Mouse (Mus musculus): Measurements from ENCODE around the gene Stab1. TPM values are rescaled to one million over a fixed set of nuclear protein-coding genes. Genes with fewer than 3 reads are reported as not detected.

Gene Stab1
- polyA plus RNA-seq (2017; shearing (Covaris generic)) = 1 to 10 TPM; 1.6 to 1.9 TPM

- no peak for ATAC-seq
Observed at GRCm38 (mm10) chr14:31168425-31168824, at the start of gene Stab1. Gene Stab1 (minus strand): TSS chr14:31168641.

DNA sequence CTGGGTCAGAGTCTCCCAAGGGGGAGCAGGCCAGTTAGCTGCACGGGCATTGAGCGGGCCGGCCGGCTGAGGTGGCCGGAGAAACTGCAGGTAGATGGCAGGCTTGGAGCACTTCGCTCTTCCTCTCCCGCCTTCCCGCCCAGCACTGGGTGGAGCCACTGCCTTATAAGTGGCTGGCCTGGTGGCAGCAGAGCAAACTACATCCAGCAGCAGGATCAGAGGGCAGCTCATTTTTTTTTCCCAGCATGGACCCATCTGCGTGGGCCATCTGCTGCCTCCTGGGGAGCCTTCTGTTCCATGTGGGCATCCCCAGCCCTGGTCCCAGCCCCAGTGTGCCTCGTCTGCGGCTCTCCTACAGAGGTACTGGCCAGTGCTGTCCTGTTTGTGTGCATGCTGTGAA is 49.2 kb upstream of the Stab1 start, which contains the start of gene Sema3g:
Sema3g (plus strand) TSS at position 195 of the 400 bp plus-strand sequence.
- no peak for ATAC-seq

GRCm38 (mm10) chr14:31216846-31217245 is 48.4 kb upstream of the Stab1 start, which contains the start of gene Nisch:
Gene Nisch (minus strand): TSS chr14:31216946.
- ATAC-seq = no peak

DNA sequence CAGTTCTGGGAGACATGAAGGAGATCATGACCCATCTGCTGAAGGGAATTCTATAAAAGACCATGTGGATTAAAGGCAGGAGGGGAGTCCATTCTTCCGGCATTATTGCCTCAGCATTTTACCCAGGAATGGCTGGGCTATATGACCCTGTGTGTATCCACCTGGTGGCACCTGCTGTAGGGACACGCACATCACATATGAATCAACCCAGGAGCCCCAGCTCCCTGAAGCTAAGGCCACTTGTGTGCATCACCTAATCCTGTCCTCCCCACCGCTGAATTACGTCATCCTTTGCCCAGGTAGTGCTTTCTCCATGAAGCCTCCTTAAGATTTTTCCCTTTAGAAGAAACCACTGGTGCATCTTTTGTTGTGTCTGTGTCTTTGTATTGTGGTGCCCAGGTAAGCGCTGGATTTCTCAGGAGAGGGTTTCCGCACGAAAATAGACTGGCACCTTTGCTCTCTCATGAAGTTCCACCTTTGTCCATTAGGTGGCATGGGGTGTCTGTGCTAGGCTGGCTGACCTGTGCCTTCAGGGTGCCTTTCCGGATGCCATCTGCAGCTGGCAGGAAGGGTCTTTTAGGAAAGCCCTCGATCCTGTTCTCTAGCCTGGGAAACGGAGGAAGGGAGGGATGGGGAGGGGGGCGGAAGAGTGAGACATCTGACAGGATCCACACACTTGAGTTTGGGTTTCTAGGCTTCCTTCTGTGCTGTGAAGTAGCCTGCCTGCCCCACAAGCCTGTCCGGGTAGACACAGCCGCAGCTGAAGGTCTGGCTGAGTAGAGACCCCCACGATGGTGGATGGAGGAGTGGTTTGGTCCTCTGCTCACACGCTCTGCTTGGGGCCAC is 46.9 kb upstream of the Stab1 start:
- peak; percentile 87 for ATAC-seq

DNA sequence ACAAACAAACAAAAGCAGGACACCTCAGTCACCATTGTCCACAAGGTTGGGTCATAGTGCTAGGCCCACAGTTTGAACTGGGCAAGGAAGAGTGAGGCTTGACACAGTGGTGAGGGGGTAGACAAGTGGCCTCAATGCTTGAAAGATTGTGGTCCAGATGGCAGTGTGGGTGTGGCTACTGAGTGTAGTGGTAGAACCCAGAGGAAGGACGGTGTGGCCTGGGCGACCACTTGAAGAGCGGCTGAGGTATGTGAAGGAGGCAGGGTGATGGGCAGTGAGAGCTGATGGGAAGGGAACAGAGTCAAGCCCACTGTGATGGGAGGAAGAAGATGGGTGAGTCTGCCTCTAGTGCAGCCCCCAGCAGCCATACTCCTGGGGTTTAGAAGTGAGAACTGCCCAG is 46.2 kb upstream of the Stab1 start:
- ATAC-seq = no peak

- no peak for ATAC-seq
Observed at GRCm38 (mm10) chr14:31213868-31214267, 45.4 kb upstream of the Stab1 start.

GRCm38 (mm10) chr14:31212499-31212898 is 44.1 kb upstream of the Stab1 start:
- no peak for ATAC-seq

DNA sequence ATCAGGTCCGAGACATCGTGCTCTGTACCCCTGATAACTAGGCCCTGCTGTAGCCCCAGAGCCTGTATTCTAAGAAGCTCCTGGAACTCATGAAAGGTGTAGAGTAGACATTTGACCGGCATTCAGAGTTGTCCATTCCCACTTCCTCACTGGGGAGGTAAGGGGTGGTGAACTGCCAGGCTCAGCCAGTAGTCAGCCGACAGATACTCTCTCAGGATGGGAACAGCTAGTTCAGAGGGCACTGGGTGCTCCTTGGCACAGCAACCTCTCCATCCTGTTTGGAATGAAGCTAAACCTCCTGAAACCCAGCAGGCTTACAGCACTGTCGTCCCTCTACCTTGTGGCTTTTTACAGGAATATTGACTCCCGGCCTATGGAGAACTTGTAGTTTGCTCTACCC is 43.4 kb upstream of the Stab1 start:
- ATAC-seq = no peak

GRCm38 (mm10) chr14:31209133-31209557 is 40.7 kb upstream of the Stab1 start:
- ATAC-seq = no peak

- no peak for ATAC-seq
Observed at GRCm38 (mm10) chr14:31208084-31208483, 39.6 kb upstream of the Stab1 start, which contains the start of gene Tnnc1. Gene Tnnc1 (plus strand): TSS chr14:31208312.

DNA sequence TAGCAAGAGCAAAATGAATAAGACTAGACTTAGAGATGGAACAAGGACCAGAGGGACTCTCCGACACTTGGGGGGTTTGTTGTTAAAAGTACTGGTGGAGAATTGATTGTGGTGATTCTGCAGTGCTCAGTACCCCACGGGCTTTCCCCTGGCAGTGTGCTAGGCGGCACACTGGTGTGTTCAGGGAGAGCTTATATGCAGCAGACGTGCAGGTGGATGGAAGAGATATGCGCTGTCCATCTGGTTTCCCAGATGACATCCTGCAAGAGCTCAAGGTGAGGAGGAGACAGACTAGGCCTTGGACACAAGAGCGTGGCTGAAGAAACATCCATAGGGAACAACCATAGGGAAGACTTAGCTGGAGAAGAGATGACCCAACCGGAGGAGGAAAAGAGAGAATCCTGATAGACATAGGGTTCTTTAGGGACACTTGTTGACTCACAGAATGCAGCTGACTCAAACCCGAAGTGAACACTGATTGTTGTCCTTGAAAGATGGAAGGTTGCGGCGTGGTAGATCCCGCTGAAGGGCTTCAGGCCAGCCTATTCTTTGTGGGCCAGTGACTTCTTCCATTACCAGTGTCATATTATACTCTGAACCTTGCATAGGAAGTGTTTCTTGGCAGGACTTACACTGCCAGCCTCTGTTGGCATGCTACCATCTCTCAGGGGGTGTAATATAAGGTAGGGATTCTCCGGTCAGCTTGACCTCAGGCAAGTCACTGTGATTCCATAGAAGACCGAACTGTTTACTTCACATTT is 38.8 kb upstream of the Stab1 start:
- ATAC-seq = peak; percentile 49

- peak; percentile 54 for ATAC-seq
Observed at GRCm38 (mm10) chr14:31206472-31206981, 38.1 kb upstream of the Stab1 start.

DNA sequence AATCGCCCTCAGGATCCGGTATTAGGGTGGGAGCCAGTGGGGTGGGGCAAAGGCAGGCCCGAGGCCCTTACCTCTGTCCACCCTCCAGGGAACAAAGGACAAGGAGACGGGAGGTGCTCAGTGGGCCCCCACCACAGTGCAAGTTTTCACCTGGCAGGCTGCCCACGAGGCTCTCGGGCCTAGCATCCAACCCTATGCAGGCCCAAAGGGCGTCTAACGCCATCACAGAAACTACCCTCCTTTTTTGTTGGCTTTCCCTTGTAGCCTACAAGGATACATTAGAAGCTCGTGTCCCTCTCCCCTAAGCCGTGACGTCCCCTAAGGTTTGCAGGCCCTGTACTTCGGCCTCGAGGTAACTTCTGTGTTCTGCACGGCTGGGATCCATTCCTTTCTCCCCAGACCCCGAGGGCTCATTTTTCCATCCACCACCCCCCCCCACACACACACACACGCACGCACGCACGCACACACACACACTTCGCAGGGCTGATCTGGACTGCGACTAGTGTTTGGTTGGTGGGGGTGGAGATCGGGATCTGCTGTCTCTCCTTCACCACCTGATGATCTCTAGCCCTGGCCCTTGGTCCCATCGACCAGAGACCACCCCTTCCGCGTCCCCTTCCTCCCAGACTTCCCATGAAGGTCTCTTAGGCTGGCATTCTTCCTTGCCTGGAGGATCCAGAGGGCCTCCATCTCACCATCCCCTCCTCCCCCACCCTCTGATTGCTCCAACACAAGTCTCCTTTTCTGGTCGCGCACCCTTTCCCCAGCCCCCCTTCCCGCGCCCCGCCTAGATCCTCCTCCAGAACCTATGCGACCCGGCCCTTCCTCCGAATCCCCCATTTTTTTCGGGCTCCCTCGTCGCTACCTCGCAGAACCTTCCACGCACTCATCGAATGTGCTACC is 37.4 kb upstream of the Stab1 start:
- peak; percentile 40 for ATAC-seq

DNA sequence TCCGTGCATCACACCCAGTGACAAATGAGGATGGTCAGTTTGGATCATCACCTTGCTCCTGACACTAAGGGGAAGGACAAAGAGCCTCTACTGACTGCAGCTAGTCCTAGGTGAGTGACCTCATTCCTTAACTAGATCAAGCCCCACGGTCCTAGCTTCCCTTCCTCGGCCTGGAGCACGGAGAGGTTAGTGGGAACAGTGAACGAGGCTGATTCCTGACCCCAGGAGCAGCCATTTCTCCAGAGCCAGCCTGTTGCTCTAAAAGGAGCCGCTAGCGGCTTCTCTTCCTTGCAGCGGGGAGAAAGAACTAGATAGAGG is 36.8 kb upstream of the Stab1 start:
- ATAC-seq = no peak

- no peak for ATAC-seq
Observed at GRCm38 (mm10) chr14:31204844-31205243, 36.4 kb upstream of the Stab1 start.

- ATAC-seq = no peak
Observed at GRCm38 (mm10) chr14:31200038-31200437, 31.6 kb upstream of the Stab1 start.

DNA sequence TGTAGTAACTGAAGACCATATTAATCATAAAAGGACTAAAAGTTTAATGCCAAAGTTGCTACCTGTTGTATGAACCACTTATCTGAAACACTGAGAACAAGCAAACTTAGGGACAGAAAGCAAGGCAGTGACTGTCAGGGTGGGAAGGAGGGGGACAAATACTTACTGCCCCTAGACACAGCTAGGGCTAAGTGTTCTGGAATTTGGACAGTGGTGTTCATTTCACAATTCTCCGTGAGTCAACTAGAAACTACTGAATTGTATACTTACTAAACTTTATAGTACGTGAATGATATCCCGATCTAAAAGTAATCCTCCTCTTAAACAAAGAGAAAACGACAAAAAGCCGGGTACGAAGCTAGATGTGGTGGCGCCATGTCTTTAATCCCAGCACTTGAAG is 31.2 kb upstream of the Stab1 start:
- no peak for ATAC-seq

DNA sequence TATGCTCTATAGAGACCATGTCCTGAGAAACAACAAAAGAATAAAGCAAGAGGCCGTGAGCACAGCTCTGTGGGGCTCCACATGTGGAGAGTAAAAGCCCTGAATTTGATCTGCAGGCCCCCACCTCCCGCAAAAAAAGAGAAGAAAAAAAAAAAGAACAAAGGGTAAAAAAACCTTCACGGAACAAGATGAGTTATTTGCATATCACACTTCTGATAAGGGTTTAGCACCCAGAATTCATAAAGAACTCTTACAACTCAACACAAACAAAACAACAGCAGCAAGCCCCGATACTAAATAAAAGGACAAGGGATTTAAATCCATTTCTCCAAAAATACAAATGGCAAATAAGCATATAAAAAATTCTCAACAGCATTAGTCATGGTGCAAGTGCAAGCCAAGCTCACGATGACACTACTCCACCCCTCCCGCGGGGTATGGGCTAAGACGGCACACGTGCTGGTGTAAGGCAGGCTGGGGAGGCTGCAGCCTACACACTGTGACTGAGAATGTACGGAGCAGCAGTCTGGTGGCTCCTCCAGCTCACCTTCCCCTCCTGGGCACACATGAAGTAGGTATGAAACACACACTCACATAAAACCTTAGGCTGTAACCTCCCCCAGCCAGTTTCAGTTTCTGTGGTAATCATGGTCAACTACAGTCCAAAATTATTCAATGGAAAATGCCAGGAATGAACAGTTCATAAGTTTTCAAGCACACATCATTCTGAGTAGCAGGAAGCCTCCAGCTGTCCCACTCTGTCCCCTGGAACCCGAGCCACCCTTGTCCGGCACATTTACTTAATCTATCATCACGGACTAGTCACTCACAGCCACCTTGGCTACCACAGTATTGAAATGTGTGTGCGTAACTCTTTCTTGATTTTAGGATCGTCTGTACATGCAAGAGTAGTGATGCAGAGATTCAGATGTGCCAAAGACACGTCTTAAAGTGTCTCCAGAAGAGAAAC is 29.4 kb upstream of the Stab1 start:
- ATAC-seq = peak; percentile 55

DNA sequence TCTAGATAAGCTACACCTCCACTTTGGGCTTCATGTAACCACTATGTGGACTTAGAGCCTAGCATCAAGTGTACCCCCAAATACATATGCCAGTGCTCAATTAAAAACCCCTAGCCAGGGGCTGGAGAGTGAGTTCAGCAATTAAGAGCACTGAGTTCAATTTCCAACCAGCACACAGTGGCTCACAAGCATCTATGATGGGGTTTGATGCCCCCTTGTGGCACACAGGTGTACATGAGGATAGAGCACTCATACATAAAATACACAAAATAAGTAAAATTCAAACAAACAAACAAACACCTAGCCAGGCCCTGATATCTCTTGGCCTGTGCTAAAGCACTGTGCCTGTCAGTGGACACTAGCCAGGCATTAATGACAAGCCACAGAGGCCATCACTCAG is 27.5 kb upstream of the Stab1 start:
- ATAC-seq = peak; percentile 33

DNA sequence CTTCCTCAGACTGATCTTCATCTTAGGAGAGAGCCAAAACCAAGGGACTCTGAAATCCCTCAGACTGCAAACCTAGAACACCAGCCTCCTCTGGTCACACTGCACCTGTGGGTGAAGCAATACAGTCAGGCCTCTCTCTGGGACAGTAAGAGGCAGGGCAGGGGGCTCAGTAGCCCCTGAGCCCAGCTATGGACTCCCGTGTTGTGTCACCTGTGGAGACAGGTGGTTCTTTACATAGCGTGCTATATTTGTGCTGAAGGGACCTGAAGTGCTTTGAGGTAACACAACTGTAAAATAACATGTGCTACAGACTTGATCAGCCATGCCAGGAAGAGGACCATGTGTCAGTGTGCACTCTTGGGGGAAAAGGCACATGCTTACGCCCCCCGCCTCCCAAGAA is 27.1 kb upstream of the Stab1 start:
- no peak for ATAC-seq

DNA sequence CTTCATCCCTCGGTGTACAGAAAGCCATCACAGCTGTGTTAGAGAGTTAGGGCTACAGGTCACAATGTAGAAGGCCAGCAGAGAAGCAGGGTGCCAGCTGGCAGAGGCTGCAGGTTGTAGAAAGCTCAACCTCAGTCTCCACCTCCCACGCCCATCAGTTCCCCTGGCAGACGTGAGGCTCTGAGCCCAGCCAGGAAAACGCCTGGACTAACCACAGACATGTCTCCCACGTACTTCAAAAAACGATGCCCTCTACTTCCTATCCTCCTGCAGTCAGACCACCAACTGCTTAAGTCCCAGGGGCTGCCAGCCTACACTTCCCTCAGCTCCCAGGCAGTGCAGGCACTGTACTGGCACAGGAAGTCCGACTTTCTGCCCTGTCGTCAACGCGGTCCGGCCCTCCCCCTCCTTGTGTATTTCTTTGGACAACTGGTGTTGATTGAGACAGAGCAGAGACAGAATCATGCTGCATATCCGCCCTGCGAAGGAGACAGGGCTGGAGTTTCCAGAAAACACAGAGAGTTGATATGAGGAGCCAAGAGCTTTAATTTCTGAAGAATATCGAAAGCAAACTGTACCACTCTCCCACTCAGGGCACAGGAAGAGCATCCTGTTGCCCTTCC is 26.6 kb upstream of the Stab1 start:
- ATAC-seq = peak; percentile 58

All from activated CD4-positive, CD25-positive, alpha-beta regulatory T cell, adult 4 months (primary cell).